Mouse (Mus musculus) MEL (cell line): ENCODE results near the gene Fgf11. TPM values are rescaled to one million over a fixed set of nuclear protein-coding genes. Genes with fewer than 3 reads are reported as not detected.

ENCODE experiments used
- DNase-seq: peaks from one replicate; pipeline ENCODE4 v3.0.0; 2011; ENCODE audit warnings: low read depth, low spot score
- H3K27ac ChIP-seq: 2 replicates; pipeline ENCODE4 v1.5.1; 2012; ENCODE audit warnings: low read depth, mild to moderate bottlenecking, control low read depth, low read length, moderate library complexity; ENCODE audit not compliant: control insufficient read depth
- H3K27me3 ChIP-seq, 2 experiments: fragments of 150-350 bp in 1 of 2; sonication (generic) in 1 of 2; 2 replicates each; pipeline ENCODE4 v1.6.1; 2012; ENCODE audit warnings: low read length in 2 of 2, mild to moderate bottlenecking in 2 of 2, improper control_type of control experiment in 1 of 2, moderate library complexity in 1 of 2; ENCODE audit not compliant: insufficient read depth in 2 of 2, control insufficient read depth in 1 of 2
- H3K36me3 ChIP-seq, 2 experiments: 2 replicates each; pipeline ENCODE4 v1.6.1; 2012 to 2014; ENCODE audit warnings: low read length in 2 of 2, improper control_type of control experiment in 1 of 2, inconsistent platforms in 1 of 2, mild to moderate bottlenecking in 1 of 2; ENCODE audit not compliant: insufficient read depth in 2 of 2, control insufficient read depth in 1 of 2
- H3K4me1 ChIP-seq, 2 experiments: fragments of 150-350 bp in 1 of 2; sonication (generic) in 1 of 2; 2 replicates each; pipeline ENCODE4 v1.6.1; 2012; ENCODE audit warnings: low read length in 2 of 2, improper control_type of control experiment in 1 of 2, mild to moderate bottlenecking in 1 of 2; ENCODE audit not compliant: insufficient read depth in 2 of 2, control insufficient read depth in 1 of 2
- H3K4me3 ChIP-seq, 2 experiments: fragments of 150-350 bp in 1 of 2; sonication (generic) in 1 of 2; 2 replicates each; pipeline ENCODE4 v1.5.1; 2012; ENCODE audit warnings: low read depth in 2 of 2, low read length in 2 of 2, mild to moderate bottlenecking in 2 of 2, moderate library complexity in 2 of 2, control low read depth in 1 of 2, improper control_type of control experiment in 1 of 2; ENCODE audit not compliant: control insufficient read depth in 1 of 2, insufficient read depth in 1 of 2
- H3K79me2 ChIP-seq: 2 replicates; pipeline ENCODE4 v1.6.1; 2012; ENCODE audit warnings: mild to moderate bottlenecking, low read length, moderate library complexity; ENCODE audit not compliant: control insufficient read depth, poor library complexity, insufficient read depth
- H3K9ac ChIP-seq: 2 replicates; pipeline ENCODE4 v1.6.1; 2012; ENCODE audit warnings: low read depth, mild to moderate bottlenecking, control low read depth, low read length, moderate library complexity; ENCODE audit not compliant: control insufficient read depth, poor library complexity, severe bottlenecking
- H3K9me3 ChIP-seq: fragments of 150-350 bp; sonication (generic); replicated peaks from 2 replicates; pipeline ENCODE4 v1.6.1; 2012; ENCODE audit warnings: mild to moderate bottlenecking, low read length, improper control_type of control experiment, moderate library complexity; ENCODE audit not compliant: insufficient read depth
- GATA1 ChIP-seq: IDR thresholded peaks from 2 replicates; pipeline ENCODE4 v1.6.1; 2011; ENCODE audit warnings: low read depth, low read length, improper control_type of control experiment
- KAT2A ChIP-seq: conservative IDR thresholded peaks from 2 replicates; pipeline ENCODE4 v1.6.1; 2012; ENCODE audit warnings: low read depth, low read length, improper control_type of control experiment, inconsistent platforms
- MAX ChIP-seq: IDR thresholded peaks from 2 replicates; pipeline ENCODE4 v1.6.1; 2011; ENCODE audit warnings: low read length, improper control_type of control experiment
- MYB ChIP-seq: IDR thresholded peaks from 2 replicates; pipeline ENCODE4 v1.6.1; 2011; ENCODE audit warnings: mild to moderate bottlenecking, low read depth, low read length, improper control_type of control experiment
- NRF1 ChIP-seq: IDR thresholded peaks from 2 replicates; pipeline ENCODE4 v1.6.1; 2014; ENCODE audit warnings: low read depth, mild to moderate bottlenecking, inconsistent platforms, low read length, improper control_type of control experiment, moderate library complexity; ENCODE audit not compliant: poor library complexity, insufficient read depth, severe bottlenecking
- POLR2AphosphoS2 ChIP-seq: IDR thresholded peaks from 2 replicates; pipeline ENCODE4 v1.6.1; 2011; ENCODE audit warnings: low read length, improper control_type of control experiment
- POLR2AphosphoS5 ChIP-seq: IDR thresholded peaks from 2 replicates; pipeline ENCODE4 v1.6.1; 2012; ENCODE audit warnings: low read depth, borderline replicate concordance, mild to moderate bottlenecking, inconsistent platforms, low read length, moderate library complexity, mixed read lengths
- RAD21 ChIP-seq: IDR thresholded peaks from 2 replicates; pipeline ENCODE4 v1.6.1; 2011; ENCODE audit warnings: mild to moderate bottlenecking, low read depth, low read length, improper control_type of control experiment
- SMC3 ChIP-seq: IDR thresholded peaks from 2 replicates; pipeline ENCODE4 v1.6.1; 2011; ENCODE audit warnings: low read depth, low read length, improper control_type of control experiment
- TAL1 ChIP-seq: IDR thresholded peaks from 2 replicates; pipeline ENCODE4 v1.6.1; 2012; ENCODE audit warnings: mild to moderate bottlenecking, inconsistent platforms, low read length, moderate library complexity, mixed read lengths
- UBTF ChIP-seq: IDR thresholded peaks from 2 replicates; pipeline ENCODE4 v1.6.1; 2012; ENCODE audit warnings: low read depth, mild to moderate bottlenecking, inconsistent platforms, low read length, improper control_type of control experiment, moderate library complexity, borderline replicate concordance; ENCODE audit not compliant: insufficient read depth
- USF1 ChIP-seq: IDR thresholded peaks from 2 replicates; pipeline ENCODE4 v1.6.1; 2014; ENCODE audit warnings: low read depth, mild to moderate bottlenecking, inconsistent platforms, low read length, improper control_type of control experiment, moderate library complexity
- USF2 ChIP-seq, 2 experiments: IDR thresholded peaks; 2 replicates each; pipeline ENCODE4 v1.6.1; 2011 to 2012; ENCODE audit warnings: improper control_type of control experiment in 2 of 2, low read length in 2 of 2, borderline replicate concordance in 1 of 2, inconsistent platforms in 1 of 2, low read depth in 1 of 2, mild to moderate bottlenecking in 1 of 2; ENCODE audit not compliant: insufficient read depth in 1 of 2
- ZC3H11A ChIP-seq: IDR thresholded peaks from 2 replicates; pipeline ENCODE4 v1.6.1; 2012; ENCODE audit warnings: low read depth, mild to moderate bottlenecking, inconsistent platforms, low read length, improper control_type of control experiment
- ZKSCAN1 ChIP-seq: IDR thresholded peaks from 2 replicates; pipeline ENCODE4 v1.6.1; 2012; ENCODE audit warnings: low read depth, mild to moderate bottlenecking, inconsistent platforms, low read length, improper control_type of control experiment, moderate library complexity
- polyA plus RNA-seq, 2 experiments: library from polyadenylated mRNA; stranded (reverse) in 1 of 2; unstranded in 1 of 2; fragments of >175 nt in 1 of 2; fragments of >200 nt in 1 of 2; gene quantifications; 2 replicates each; pipeline versions ENCODE4 v1.2.1 to v1.2.4; 2012; ENCODE audit warnings: low replicate concordance in 2 of 2, low read depth in 1 of 2; ENCODE audit not compliant: insufficient read length in 2 of 2, insufficient read depth in 1 of 2, missing spikeins in 1 of 2
- total RNA-seq: library from RNA; depleted of rRNA; stranded (reverse); fragments of 300-350 nt; gene quantifications from 2 replicates; pipeline ENCODE4 v1.2.3, GENCODE M21; 2012

Gene Fgf11
- total and polyA plus RNA-seq, 3 experiments, result 5.1 to 26.8 TPM; not detected in 1

GRCm38 (mm10) chr11:69849884-69850283, 48.2 kb upstream of the Fgf11 start:
- no peak overlapping the region for H3K9ac ChIP-seq
- no peak overlapping the region for H3K27ac ChIP-seq
- H3K27me3 ChIP-seq, result no peaks in the 10 kb centered on the region
- TF ChIP-seq POLR2AphosphoS5 (no peak), KAT2A (no peak), MYB (no peak)
- H3K4me3 ChIP-seq, result no peak overlapping the region
- peaks cover 11 to 26% of the 10 kb centered on the region in 2 experiments; a peak in 3 of 4 replicates for H3K4me1 ChIP-seq
- H3K9me3 ChIP-seq, result no peaks in the 10 kb centered on the region
- no peak for DNase-seq
- H3K79me2 ChIP-seq, result peaks cover 3% of the 10 kb centered on the region; the same call in 1 of the 2 replicates
- peaks cover 0 to 10% of the 10 kb centered on the region in 2 experiments; a peak in 2 of 4 replicates for H3K36me3 ChIP-seq

- peaks cover 8 to 20% of the 10 kb centered on the region in 2 experiments; a peak in 2 of 4 replicates for H3K4me1 ChIP-seq
- no peak overlapping the region for H3K4me3 ChIP-seq
- H3K9ac ChIP-seq, result no peak overlapping the region
- no peaks in the 10 kb centered on the region for H3K27me3 ChIP-seq
- H3K27ac ChIP-seq, result no peak overlapping the region
- H3K79me2 ChIP-seq, result peaks cover 3% of the 10 kb centered on the region; the same call in 1 of the 2 replicates
- peaks cover 0 to 6% of the 10 kb centered on the region in 2 experiments; a peak in 2 of 4 replicates for H3K36me3 ChIP-seq
- TF ChIP-seq POLR2AphosphoS2 (no peak), GATA1 (no peak), MAX (no peak), UBTF (no peak), TAL1 (no peak), KAT2A (no peak), NRF1 (no peak), ZKSCAN1 (no peak), USF2 (IDR thresholded peaks at IDR 0.05; ENCODE audit: borderline replicate concordance in 1 of 2, insufficient read depth in 1 of 2, low read depth in 1 of 2, low read length in 2 of 2) (no peak), SMC3 (no peak)
- DNase-seq, result no peak
- no peaks in the 10 kb centered on the region for H3K9me3 ChIP-seq
Observed at GRCm38 (mm10) chr11:69849128-69849527, 47.5 kb upstream of the Fgf11 start.

- TF ChIP-seq USF1 (no peak), RAD21 (no peak), ZC3H11A (no peak)
- H3K36me3 ChIP-seq, result peaks cover 0 to 2% of the 10 kb centered on the region in 2 experiments; a peak in 1 of 4 replicates
- H3K4me3 ChIP-seq, result no peak overlapping the region
- no peaks in the 10 kb centered on the region for H3K27me3 ChIP-seq
- H3K9me3 ChIP-seq, result no peaks in the 10 kb centered on the region
- no peak overlapping the region for H3K9ac ChIP-seq
- H3K27ac ChIP-seq, result no peak overlapping the region
- peaks cover 4 to 14% of the 10 kb centered on the region in 2 experiments; a peak in 2 of 4 replicates for H3K4me1 ChIP-seq
- DNase-seq, result no peak
- H3K79me2 ChIP-seq, result peaks cover 3% of the 10 kb centered on the region; the same call in 1 of the 2 replicates
Observed at GRCm38 (mm10) chr11:69848021-69848420, 46.4 kb upstream of the Fgf11 start.
